Mouse (Mus musculus) CD4-positive, CD25-positive, alpha-beta regulatory T cell, adult 4 months (primary cell): ENCODE measurements around the gene Znrf1. TPM values are rescaled to one million over a fixed set of nuclear protein-coding genes. Genes with fewer than 3 reads are reported as not detected.

ENCODE experiments used
- ATAC-seq: one replicate; pipeline ENCODE4 v1.8.0; 2017
- polyA plus RNA-seq, 2 experiments: library from polyadenylated mRNA; unstranded; fragments of 100-300 nt; shearing (Covaris generic); gene quantifications; one replicate each; pipeline ENCODE4 v1.2.1; 2017

Gene Znrf1
- polyA plus RNA-seq, 2 experiments from 2014 or later = 27.5 to 43.5 TPM

DNA sequence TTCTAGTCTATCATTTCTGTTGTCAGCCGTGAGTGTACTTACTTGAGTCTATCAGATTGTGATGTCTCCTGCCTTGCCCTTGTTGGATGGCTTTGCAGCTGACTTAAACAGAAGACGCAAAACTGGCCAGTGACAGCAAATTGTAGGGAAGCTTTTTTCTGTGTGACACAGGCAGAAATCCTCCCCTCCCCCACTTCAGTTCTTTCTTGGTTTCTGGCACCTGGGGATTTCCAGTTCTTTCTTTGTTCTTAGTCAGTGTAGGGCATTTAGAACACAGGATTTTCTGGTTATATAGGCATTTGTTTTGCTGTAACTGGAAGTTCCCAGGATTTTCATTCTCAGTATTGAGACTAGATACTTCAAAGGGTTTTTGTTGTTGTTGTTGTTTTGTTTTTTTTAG is 34.5 kb downstream of the Znrf1 start:
- peak; percentile 39 for ATAC-seq

DNA sequence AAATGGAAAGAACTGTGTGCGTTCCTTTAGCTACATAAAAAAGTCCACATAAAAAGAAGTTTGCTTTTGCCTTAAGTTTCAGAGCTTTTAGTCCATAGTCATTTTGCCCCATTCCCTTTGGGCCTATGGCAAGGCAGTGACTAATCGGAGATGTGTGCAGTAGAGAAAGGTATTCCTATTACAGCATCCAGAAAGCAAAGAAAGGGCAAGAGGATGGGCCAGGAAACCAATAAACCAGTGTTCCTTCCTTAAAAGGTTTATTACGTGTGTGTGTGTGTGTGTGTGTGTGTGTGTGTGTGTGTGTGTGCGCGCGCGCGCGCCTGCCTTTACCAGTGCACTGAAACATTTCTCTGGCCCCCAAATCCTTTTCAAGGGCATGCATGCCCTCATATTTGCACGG is 35.8 kb downstream of the Znrf1 start:
- peak; percentile 5 for ATAC-seq

- ATAC-seq = no peak
Measured at GRCm38 (mm10) chr8:111572431-111572830, 36.5 kb downstream of the Znrf1 start.

GRCm38 (mm10) chr8:111573583-111573982 is 37.7 kb downstream of the Znrf1 start:
- ATAC-seq = peak; percentile 67

GRCm38 (mm10) chr8:111574016-111574415 is 38.1 kb downstream of the Znrf1 start:
- peak; percentile 40 for ATAC-seq

GRCm38 (mm10) chr8:111575492-111575891 is 39.6 kb downstream of the Znrf1 start:
- ATAC-seq = no peak

- no peak for ATAC-seq
Measured at GRCm38 (mm10) chr8:111576501-111576900, 40.6 kb downstream of the Znrf1 start.

DNA sequence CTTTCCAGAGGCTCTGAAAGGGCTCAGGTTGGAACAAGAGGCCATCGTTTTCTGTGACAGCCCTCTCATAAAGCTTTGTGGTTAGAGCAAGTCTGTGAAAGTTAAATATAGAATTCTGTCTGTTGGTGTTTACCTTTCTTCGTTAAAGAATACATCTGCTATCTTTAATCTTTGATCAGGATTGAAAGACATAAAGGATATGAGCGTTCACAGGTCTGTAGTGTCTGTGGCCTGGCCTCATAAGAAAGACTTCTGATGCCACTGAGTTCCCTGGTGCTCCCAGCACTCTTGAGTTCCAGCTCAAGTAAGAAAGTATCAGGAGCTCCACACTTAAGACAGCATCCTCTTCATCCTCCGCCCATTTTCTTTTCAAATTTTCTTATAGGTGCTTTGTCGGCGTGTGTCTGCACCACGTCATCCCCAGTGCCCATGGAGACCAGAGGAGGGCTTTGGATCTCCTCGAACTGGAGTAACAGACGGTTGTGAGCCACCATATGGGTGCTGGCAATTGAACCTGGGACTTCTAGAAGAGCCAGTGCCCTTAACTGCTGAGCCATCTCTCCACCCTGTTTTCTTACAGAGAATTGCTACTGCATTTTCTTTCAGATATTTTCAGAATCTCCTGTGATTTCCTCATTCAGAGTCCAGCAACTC is 42.1 kb downstream of the Znrf1 start:
- peak; percentile 19 for ATAC-seq

GRCm38 (mm10) chr8:111579318-111579717 is 43.4 kb downstream of the Znrf1 start:
- no peak for ATAC-seq

- no peak for ATAC-seq
Measured at GRCm38 (mm10) chr8:111580306-111580705, 44.4 kb downstream of the Znrf1 start.

GRCm38 (mm10) chr8:111582386-111582785 is 46.5 kb downstream of the Znrf1 start:
- peak; percentile 71 for ATAC-seq

GRCm38 (mm10) chr8:111584946-111585345 is 49.0 kb downstream of the Znrf1 start:
- peak; percentile 10 for ATAC-seq

GRCm38 (mm10) chr8:111587545-111588094 is 51.7 kb downstream of the Znrf1 start:
- ATAC-seq = no peak

- ATAC-seq = no peak
Measured at GRCm38 (mm10) chr8:111588336-111588735, 52.4 kb downstream of the Znrf1 start.

- ATAC-seq = no peak
Measured at GRCm38 (mm10) chr8:111590214-111590613, 54.3 kb downstream of the Znrf1 start.

GRCm38 (mm10) chr8:111591176-111591575 is 55.3 kb downstream of the Znrf1 start:
- no peak for ATAC-seq

- ATAC-seq = no peak
Measured at GRCm38 (mm10) chr8:111592390-111592910, 56.6 kb downstream of the Znrf1 start.

DNA sequence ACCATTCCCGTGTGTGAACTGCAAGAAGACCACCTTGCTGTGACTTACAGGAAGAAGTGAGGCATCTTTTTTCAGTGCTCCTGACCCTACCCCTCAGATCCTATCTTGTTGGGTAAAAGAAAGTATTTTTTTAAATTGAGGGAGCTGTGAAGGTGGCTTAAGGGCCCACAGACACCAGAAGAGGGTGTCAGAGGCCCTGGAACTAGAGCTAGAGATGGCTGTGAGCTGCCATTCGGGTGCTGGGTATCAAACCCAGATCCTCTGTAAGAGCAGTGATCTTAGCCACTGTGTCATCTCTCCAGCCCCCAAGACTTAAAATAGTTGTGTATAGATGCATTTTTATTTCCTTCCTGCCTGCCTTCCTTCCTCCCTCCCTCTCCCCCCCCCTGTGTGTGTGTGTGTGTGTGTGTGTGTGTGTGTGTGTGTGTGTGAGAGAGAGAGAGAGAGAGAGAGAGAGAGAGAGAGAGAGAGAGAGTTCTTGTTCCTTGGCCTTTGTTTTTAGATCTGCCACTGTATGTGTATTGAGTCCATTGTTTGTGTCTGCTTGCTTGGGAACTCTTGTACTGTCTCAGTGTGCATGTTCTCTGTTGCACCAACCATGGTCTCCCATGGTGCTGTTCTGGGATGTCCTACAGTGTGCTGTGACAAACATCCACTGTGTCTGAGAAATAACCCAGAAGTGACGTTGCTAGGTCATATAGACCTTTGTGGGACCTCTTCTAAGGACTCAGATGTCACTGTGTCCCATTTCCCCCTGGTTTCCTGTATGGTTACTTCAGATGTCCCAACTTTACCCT is 58.3 kb downstream of the Znrf1 start:
- no peak for ATAC-seq

- no peak for ATAC-seq
Measured at GRCm38 (mm10) chr8:111594951-111595350, 59.1 kb downstream of the Znrf1 start.

GRCm38 (mm10) chr8:111595712-111596484 is 60.0 kb downstream of the Znrf1 start:
- ATAC-seq = peak; percentile 92

GRCm38 (mm10) chr8:111596485-111596821 is 60.6 kb downstream of the Znrf1 start:
- ATAC-seq = no peak

DNA sequence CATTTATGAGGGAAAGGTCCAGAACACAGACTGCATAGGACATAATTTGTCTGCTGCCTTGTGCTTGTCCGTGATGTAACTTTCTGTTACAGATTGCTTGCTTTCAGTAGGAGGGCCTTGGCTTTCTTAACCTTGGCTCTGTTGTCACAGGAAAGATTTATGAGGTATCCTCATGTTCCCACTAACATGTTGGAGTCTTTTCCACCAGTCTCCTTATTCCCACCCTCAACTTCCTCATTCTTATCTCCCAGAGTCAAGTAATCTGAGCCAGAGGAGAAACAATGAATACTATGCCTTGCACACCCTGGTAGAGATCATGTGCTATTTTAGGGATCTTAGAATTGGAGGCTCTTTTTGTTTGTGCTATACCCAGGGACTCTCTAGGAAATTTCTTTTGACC is 61.4 kb downstream of the Znrf1 start:
- ATAC-seq = no peak
